Mouse (Mus musculus): ENCODE results near the gene Ugt1a5.

DNA sequence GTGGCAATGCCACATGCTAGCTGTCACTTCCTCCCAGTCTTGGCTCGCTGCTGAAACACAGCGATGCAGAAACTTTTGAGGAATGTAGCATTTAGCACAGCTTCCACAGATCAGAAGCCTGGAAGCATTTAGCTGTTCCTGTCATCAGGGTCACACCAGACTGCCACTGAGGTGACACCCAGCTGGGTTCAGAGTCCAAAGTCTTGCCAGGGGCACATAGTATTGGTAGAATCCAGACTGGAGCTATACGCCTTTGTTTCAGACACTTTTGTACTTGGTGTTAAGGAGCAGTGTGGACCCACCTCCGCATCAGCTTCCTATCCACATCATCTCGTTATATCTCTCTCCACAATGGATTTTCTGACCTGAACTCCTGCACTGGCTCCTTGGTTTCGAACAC, 87.7 kb downstream of the Ugt1a5 start:
- TF ChIP-seq ZNF384 (IDR thresholded peaks at IDR 0.05; ENCODE audit: low read depth, low read length) = no peak
- TF ChIP-seq CHD2 (IDR thresholded peaks at IDR 0.05; ENCODE audit: low read depth, low read length) = no peak
- no peak for TF ChIP-seq MAFK (IDR thresholded peaks at IDR 0.05; ENCODE audit: insufficient read depth, low read depth, low read length)
- no peak for TF ChIP-seq ZC3H11A (IDR thresholded peaks at IDR 0.05; ENCODE audit: borderline replicate concordance, low read depth, low read length)

All from ES-E14 (cell line).